Mouse (Mus musculus) kidney, embryonic 16.5 days (tissue): Measurements from ENCODE around the gene Samd4b. TPM values are rescaled to one million over a fixed set of nuclear protein-coding genes. Genes with fewer than 3 reads are reported as not detected.

Experiments used
- ATAC-seq: fragments of 200-750 bp; cut with Nextera tagmentation; 2 replicates; pipeline ENCODE4 v1.8.0; 2017; ENCODE audit warnings: moderate TSS enrichment; ENCODE audit not compliant: low FRiP score, low TSS enrichment
- H3K27ac ChIP-seq: fragments of 300-500 bp; sonication (generic); 2 replicates; pipeline ENCODE4 v1.5.1; 2014; ENCODE audit warnings: low read length
- H3K27me3 ChIP-seq: fragments of 300-500 bp; sonication (generic); 2 replicates; pipeline ENCODE4 v1.6.1; 2014; ENCODE audit warnings: low read length, control low read depth, mixed read lengths; ENCODE audit not compliant: insufficient read depth
- H3K36me3 ChIP-seq: fragments of 300-500 bp; sonication (generic); 2 replicates; pipeline ENCODE4 v1.6.1; 2014; ENCODE audit warnings: low read length, control low read depth, mixed read lengths; ENCODE audit not compliant: insufficient read depth
- H3K4me1 ChIP-seq: fragments of 300-500 bp; sonication (generic); 2 replicates; pipeline ENCODE4 v1.6.1; 2014; ENCODE audit warnings: low read length, control low read depth, mixed read lengths; ENCODE audit not compliant: insufficient read depth
- H3K4me2 ChIP-seq: fragments of 300-500 bp; sonication (generic); replicated peaks from 2 replicates; pipeline ENCODE4 v1.6.1; 2014; ENCODE audit warnings: low read depth, low read length
- H3K4me3 ChIP-seq: fragments of 300-500 bp; sonication (generic); 2 replicates; pipeline ENCODE4 v1.5.1; 2014; ENCODE audit warnings: mild to moderate bottlenecking, low read length
- H3K9ac ChIP-seq: fragments of 300-500 bp; sonication (generic); replicated peaks from 2 replicates; pipeline ENCODE4 v1.6.1; 2014; ENCODE audit warnings: low read length
- H3K9me3 ChIP-seq: fragments of 300-500 bp; sonication (generic); 2 replicates; pipeline ENCODE4 v1.6.1; 2016; ENCODE audit warnings: low read length, control low read depth
- WGBS: fragments of 180-500 bp; shearing (Covaris S2); extraction: QIAGEN DNeasy Blood & Tissue Kit; methylation state at CpG from one replicate; pipeline ENCODE4 v1.1.7; 2014; 5-methylcytosine and 5-hydroxymethylcytosine counted together
- polyA plus RNA-seq: library from polyadenylated mRNA; unstranded; fragments of >200 nt; fragmentation: Nextera tagmentation; extraction: Ambion mirVana; gene quantifications from 2 replicates; pipeline ENCODE4 v1.2.1, GENCODE M21; 2015

Samd4b gene
- polyA plus RNA-seq: 16.7 and 20.7 TPM in 2 replicates

GRCm38 (mm10) chr7:28597642-28598446, at the start of gene Samd4b, which contains the start of gene Pak4:
TSS of gene Samd4b (minus strand) at chr7:28598144.
TSS of gene Pak4 (minus strand) at chr7:28598185.
- H3K9ac ChIP-seq: peak within 1 kb of the TSS; percentile 82
- ATAC-seq: peak; percentile 84
- peak within 1 kb of the TSS; percentile 73 for H3K4me3 ChIP-seq
- no peaks in the 10 kb centered on the region for H3K27me3 ChIP-seq
- H3K36me3 ChIP-seq: no peaks in the 10 kb centered on the region; the same call in 1 of the 2 replicates
- no peaks in the 10 kb centered on the region for H3K9me3 ChIP-seq
- WGBS: under 1% methylated on average over 65 of the region's 66 CpGs
- peak within 1 kb of the TSS; percentile 93 for H3K27ac ChIP-seq
- H3K4me1 ChIP-seq: peaks cover 49% of the 10 kb centered on the region
- peak within 1 kb of the TSS; percentile 85 for H3K4me2 ChIP-seq

GRCm38 (mm10) chr7:28647016-28647415, 49.1 kb upstream of the Samd4b start:
- H3K4me2 ChIP-seq: no peak overlapping the region
- H3K27me3 ChIP-seq: no peaks in the 10 kb centered on the region
- no peak overlapping the region for H3K27ac ChIP-seq
- no peaks in the 10 kb centered on the region for H3K4me1 ChIP-seq
- ATAC-seq: no peak
- H3K9me3 ChIP-seq: no peaks in the 10 kb centered on the region
- H3K9ac ChIP-seq: no peak overlapping the region
- no peak overlapping the region for H3K4me3 ChIP-seq
- no peaks in the 10 kb centered on the region for H3K36me3 ChIP-seq
- 52% methylated on average over 7 of the region's 7 CpGs for WGBS

- no peak for ATAC-seq
- H3K4me1 ChIP-seq: no peaks in the 10 kb centered on the region
- no peaks in the 10 kb centered on the region for H3K9me3 ChIP-seq
- no peak overlapping the region for H3K4me3 ChIP-seq
- H3K9ac ChIP-seq: no peak overlapping the region
- H3K27me3 ChIP-seq: no peaks in the 10 kb centered on the region
- no peak overlapping the region for H3K4me2 ChIP-seq
- H3K27ac ChIP-seq: no peak overlapping the region
- H3K36me3 ChIP-seq: no peaks in the 10 kb centered on the region
- 85% methylated on average over 2 of the region's 2 CpGs for WGBS
Measured at GRCm38 (mm10) chr7:28645947-28646475, 48.1 kb upstream of the Samd4b start.

GRCm38 (mm10) chr7:28645366-28645765, 47.4 kb upstream of the Samd4b start:
- H3K27me3 ChIP-seq: no peaks in the 10 kb centered on the region
- H3K4me2 ChIP-seq: no peak overlapping the region
- no peak overlapping the region for H3K4me3 ChIP-seq
- H3K27ac ChIP-seq: no peak overlapping the region
- no peaks in the 10 kb centered on the region for H3K4me1 ChIP-seq
- H3K9me3 ChIP-seq: no peaks in the 10 kb centered on the region
- no peak for ATAC-seq
- 79% methylated on average over 6 of the region's 6 CpGs for WGBS
- H3K9ac ChIP-seq: no peak overlapping the region
- no peaks in the 10 kb centered on the region for H3K36me3 ChIP-seq

GRCm38 (mm10) chr7:28641546-28641945, 43.6 kb upstream of the Samd4b start:
- 28% methylated on average over 8 of the region's 8 CpGs for WGBS
- Histone ChIP-seq H3K36me3 (no peaks in the 10 kb centered on the region), H3K27ac (no peak overlapping the region), H3K4me1 (no peaks in the 10 kb centered on the region), H3K9me3 (no peaks in the 10 kb centered on the region), H3K9ac (no peak overlapping the region), H3K4me2 (no peak overlapping the region), H3K27me3 (no peaks in the 10 kb centered on the region), H3K4me3 (no peak overlapping the region)
- ATAC-seq: no peak

GRCm38 (mm10) chr7:28637511-28637910, 39.6 kb upstream of the Samd4b start:
- no peak for ATAC-seq
- WGBS: 18% methylated on average over 8 of the region's 8 CpGs
- Histone ChIP-seq H3K9ac (no peak overlapping the region), H3K4me1 (no peaks in the 10 kb centered on the region), H3K9me3 (no peaks in the 10 kb centered on the region), H3K4me3 (no peak overlapping the region), H3K27me3 (no peaks in the 10 kb centered on the region), H3K27ac (no peak overlapping the region), H3K4me2 (no peak overlapping the region), H3K36me3 (no peaks in the 10 kb centered on the region)

GRCm38 (mm10) chr7:28634128-28634527, 36.2 kb upstream of the Samd4b start:
- Histone ChIP-seq H3K4me3 (no peak overlapping the region), H3K9ac (no peak overlapping the region), H3K27me3 (peaks cover 28% of the 10 kb centered on the region), H3K36me3 (no peaks in the 10 kb centered on the region), H3K4me2 (no peak overlapping the region), H3K4me1 (no peaks in the 10 kb centered on the region), H3K9me3 (no peaks in the 10 kb centered on the region), H3K27ac (no peak overlapping the region)
- no peak for ATAC-seq
- 60% methylated on average over 4 of the region's 4 CpGs for WGBS

- peaks cover 36% of the 10 kb centered on the region for H3K27me3 ChIP-seq
- H3K27ac ChIP-seq: no peak within 1 kb of the TSS
- no peak within 1 kb of the TSS for H3K9ac ChIP-seq
- peak within 1 kb of the TSS; percentile 30 for H3K4me3 ChIP-seq
- ATAC-seq: no peak
- H3K36me3 ChIP-seq: no peaks in the 10 kb centered on the region
- H3K4me1 ChIP-seq: no peaks in the 10 kb centered on the region
- peak within 1 kb of the TSS; percentile 55 for H3K4me2 ChIP-seq
- no peaks in the 10 kb centered on the region for H3K9me3 ChIP-seq
- WGBS: 26% methylated on average over 10 of the region's 10 CpGs
Measured at GRCm38 (mm10) chr7:28631073-28631472, 33.1 kb upstream of the Samd4b start, which contains the start of gene Acp7. TSS of gene Acp7 (minus strand) at chr7:28631332.

GRCm38 (mm10) chr7:28624791-28625190, 26.8 kb upstream of the Samd4b start:
- Histone ChIP-seq H3K9me3 (no peaks in the 10 kb centered on the region), H3K27ac (no peak overlapping the region), H3K27me3 (peaks cover 15% of the 10 kb centered on the region), H3K4me1 (no peaks in the 10 kb centered on the region), H3K36me3 (no peaks in the 10 kb centered on the region), H3K4me2 (no peak overlapping the region), H3K4me3 (no peak overlapping the region), H3K9ac (no peak overlapping the region)
- no peak for ATAC-seq
- 67% methylated on average over 5 of the region's 5 CpGs for WGBS

- Histone ChIP-seq H3K4me3 (no peak overlapping the region), H3K9ac (no peak overlapping the region), H3K9me3 (no peaks in the 10 kb centered on the region), H3K27me3 (no peaks in the 10 kb centered on the region), H3K4me2 (no peak overlapping the region), H3K4me1 (no peaks in the 10 kb centered on the region), H3K36me3 (no peaks in the 10 kb centered on the region), H3K27ac (no peak overlapping the region)
- ATAC-seq: no peak
- WGBS: 51% methylated on average over 9 of the region's 9 CpGs
Measured at GRCm38 (mm10) chr7:28619098-28619715, 21.3 kb upstream of the Samd4b start.
